Mouse (Mus musculus): ENCODE measurements at regions not wholly inside any gene's neighbourhood (a gene's known extent, or its start where the extent isn't known, plus 50 kb on each side); places are given as distances from the start of the nearest gene placed in this dataset.

DNA sequence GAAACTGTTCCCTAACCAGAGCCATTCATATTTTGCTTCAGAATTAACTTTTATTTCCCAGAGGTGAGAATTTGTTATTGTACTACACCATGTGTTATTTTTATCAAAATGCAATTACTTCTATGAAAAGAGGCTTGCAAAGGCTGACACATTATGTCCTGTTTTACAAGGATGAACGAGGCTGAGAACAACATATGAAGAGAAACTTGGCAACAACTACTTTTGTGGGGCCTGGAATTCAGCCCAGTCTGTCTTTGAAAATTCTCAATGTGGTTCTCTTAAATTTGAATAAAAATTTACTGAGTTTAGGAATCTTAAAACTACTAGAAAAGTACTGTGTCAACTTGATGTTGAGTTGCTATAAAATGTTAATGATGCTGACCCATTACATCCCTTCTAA is 85.6 kb upstream of the Galntl6 start:
- DNase-seq (ENCODE audit: low spot score), result peak; percentile 2

Measured in layer of hippocampus, adult 9-10 months (tissue).